9 mouse cellular contexts compared by ENCODE assay signal in the genomic region with DNA sequence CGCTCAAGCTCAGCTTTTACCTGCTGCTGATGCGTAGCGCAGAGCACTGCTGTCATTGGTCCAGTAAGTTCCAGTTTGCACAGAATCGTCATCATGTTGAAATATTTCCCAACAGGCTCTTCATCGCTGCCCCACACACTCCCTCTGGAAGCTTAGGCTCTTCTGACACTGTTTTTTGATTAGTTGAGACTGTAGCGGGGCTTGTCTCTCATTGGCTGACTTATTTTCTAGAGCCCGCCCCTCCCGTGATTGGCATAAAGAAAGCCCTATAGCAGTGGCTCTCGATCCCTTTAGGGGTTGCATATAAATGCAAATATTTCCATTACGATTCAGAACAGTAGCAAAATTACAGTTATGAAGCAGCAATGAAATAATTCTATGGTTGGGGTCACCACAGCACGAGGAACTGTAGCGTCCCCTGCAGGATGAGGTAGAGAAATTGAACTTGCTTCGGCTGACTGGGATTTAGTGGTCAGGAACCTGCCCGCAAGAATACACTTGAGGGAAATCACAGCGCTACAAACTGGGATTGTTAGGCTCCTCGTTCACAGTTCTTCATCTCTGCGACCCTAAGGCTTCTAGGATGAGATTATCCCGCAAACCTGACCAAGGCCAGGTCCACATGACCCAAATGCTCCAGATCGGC. TPM values are rescaled to one million over a fixed set of nuclear protein-coding genes. Genes with fewer than 3 reads are reported as not detected.
DNase-seq lines count a peak whose midpoint lies in the region; ATAC-seq and TF ChIP-seq lines count a peak whose summit lies in the region.
"Had no signal": no experiment of that assay in that cellular context is flagged by ENCODE, and none has a peak within 500 bp of the region (broad histone marks: within the 10 kb centered on the region; RNA-seq: fewer than 3 reads in every experiment).

No protein-coding gene starts in this region.

- no peak overlapping the region for H3K27ac ChIP-seq in gastrocnemius, adult 2 months
- no peak overlapping the region for H3K27ac ChIP-seq in lung, embryonic 14.5 days (ENCODE audit: low read depth)

- H3K9me3 ChIP-seq in lung, embryonic 14.5 days (ENCODE audit: low read depth, low read length), result no peaks in the 10 kb centered on the region

- 0 out of 2 replicates have a peak, but pooled peaks cover 7% of the 10 kb centered on the region for H3K4me1 ChIP-seq in lung, embryonic 14.5 days (ENCODE audit: insufficient read depth)

- H3K36me3 ChIP-seq in lung, embryonic 14.5 days (ENCODE audit: insufficient read depth), result no peaks in the 10 kb centered on the region

- 0 out of 2 replicates have a peak, but pooled peaks cover 15% of the 10 kb centered on the region for H3K27me3 ChIP-seq in lung, embryonic 14.5 days (ENCODE audit: insufficient read depth, low read length)

- 0 out of 2 replicates have a peak overlapping the region, but pooled peaks have one; percentile 11 for H3K4me3 ChIP-seq in gastrocnemius, adult 2 months
- no peak overlapping the region for H3K4me3 ChIP-seq in lung, embryonic 14.5 days (ENCODE audit: low read depth, low read length)

- DNase-seq in gastrocnemius, adult 2 months, result no peak
- no peak for DNase-seq in gastrocnemius, postnatal 14 days
- DNase-seq in cerebellum, postnatal 14 days, result peak; percentile 82 to 84
- peak; percentile 77 to 78 for DNase-seq in frontal cortex, postnatal 25 days (ENCODE audit: low spot score in 2 of 2)
- peak; percentile 69 to 75 for DNase-seq in layer of hippocampus, postnatal 10 days (ENCODE audit: low spot score in 2 of 2)
- DNase-seq in lung, embryonic 14.5 days, result peak; percentile 83
- DNase-seq in retina, embryonic 14.5 days (ENCODE audit: low spot score), result peak; percentile 70
- no peak for DNase-seq in spleen, adult 18-20 months

- no peak overlapping the region for H3K9ac ChIP-seq in lung, embryonic 14.5 days

- peak; percentile 28 for ATAC-seq in lung, embryonic 14.5 days (ENCODE audit: insufficient read depth)

- TF ChIP-seq CTCF in gastrocnemius, adult 2 months (IDR thresholded peaks at IDR 0.05), result peak; percentile 18; the same call in 1 of the 2 replicates
- TF ChIP-seq CTCF in lung, embryonic 14.5 days (IDR thresholded peaks at IDR 0.05; ENCODE audit: low read depth), result 0 out of 2 replicates have a peak, but pooled peaks have one; percentile 16

- peak overlapping the region; percentile 42 for H3K4me2 ChIP-seq in lung, embryonic 14.5 days

- intact Hi-C loops in gastrocnemius, adult 2 months (cut with DNase I), result no loop called here
- intact Hi-C loops in gastrocnemius, postnatal 14 days (cut with DNase I; ENCODE audit: low total_unique reads), result loop anchor here (5.0 kb wide), 1 partner anchor 36 kb away; no protein-coding TSS in a partner anchor

- WGBS in lung, embryonic 14.5 days, result 39% methylated on average over 19 of the region's 19 CpGs

RNA-seq across cellular contexts. Expression of gene St6galnac4, which starts 5.3 kb away (rescaled TPM):
- total RNA-seq in gastrocnemius, adult 2 months (2021), result 10 to 100 TPM in 1 of 2 experiments, 1 to 10 TPM in 1; 8.7 to 21.6 TPM
- 10 to 100 TPM; 25.6 to 26.3 TPM for total RNA-seq in gastrocnemius, postnatal 14 days (2021)
- 10 to 100 TPM; 41.9 to 47.1 TPM for total RNA-seq in layer of hippocampus, postnatal 10 days (2021)
- 22.0 and 23.8 TPM in 2 replicates for polyA plus RNA-seq in lung, embryonic 14.5 days (2014; fragmentation: Nextera tagmentation; extraction: Ambion mirVana)

RNA-seq across cellular contexts. Expression of gene 9430097D07Rik, which starts 6.1 kb away (rescaled TPM):
- total RNA-seq in gastrocnemius, adult 2 months (2021), result not detected
- not detected for total RNA-seq in gastrocnemius, postnatal 14 days (2021)
- under 1 TPM; 0.45 to 0.64 TPM for total RNA-seq in layer of hippocampus, postnatal 10 days (2021)
- 0.20 TPM in 1 of 2 replicates, not detected in the other for polyA plus RNA-seq in lung, embryonic 14.5 days (2014; fragmentation: Nextera tagmentation; extraction: Ambion mirVana)
- total RNA-seq: liver, adult 2 months had no signal
- polyA plus RNA-seq: liver, adult 2 months had no signal

RNA-seq across cellular contexts. Expression of gene Pip5kl1, which starts 7.0 kb away (rescaled TPM):
- total RNA-seq in gastrocnemius, adult 2 months (2021), result not detected
- not detected for total RNA-seq in gastrocnemius, postnatal 14 days (2021)
- total RNA-seq in layer of hippocampus, postnatal 10 days (2021), result 1 to 10 TPM; 6.4 to 7.1 TPM
- polyA plus RNA-seq in lung, embryonic 14.5 days (2014; fragmentation: Nextera tagmentation; extraction: Ambion mirVana), result 0.50 and 0.70 TPM in 2 replicates
- total RNA-seq: liver, adult 2 months had no signal
- polyA plus RNA-seq: liver, adult 2 months had no signal

RNA-seq across cellular contexts. Expression of gene Dpm2, which starts 10.9 kb away (rescaled TPM):
- total RNA-seq in gastrocnemius, adult 2 months (2021), result 10 to 100 TPM; 11.1 to 14.1 TPM
- 10 to 100 TPM; 17.6 to 17.8 TPM for total RNA-seq in gastrocnemius, postnatal 14 days (2021)
- 10 to 100 TPM; 69.6 to 88.4 TPM for total RNA-seq in layer of hippocampus, postnatal 10 days (2021)
- 94.9 and 98.5 TPM in 2 replicates for polyA plus RNA-seq in lung, embryonic 14.5 days (2014; fragmentation: Nextera tagmentation; extraction: Ambion mirVana)

RNA-seq across cellular contexts. Expression of gene St6galnac6, which starts 17.9 kb away (rescaled TPM):
- 10 to 100 TPM; 46.8 to 56.5 TPM for total RNA-seq in gastrocnemius, adult 2 months (2021)
- 10 to 100 TPM; 42.7 to 51.0 TPM for total RNA-seq in gastrocnemius, postnatal 14 days (2021)
- total RNA-seq in layer of hippocampus, postnatal 10 days (2021), result 100 to 1,000 TPM in 1 of 2 experiments, 10 to 100 TPM in 1; 99.1 to 104 TPM
- polyA plus RNA-seq in lung, embryonic 14.5 days (2014; fragmentation: Nextera tagmentation; extraction: Ambion mirVana), result 8.3 and 11.1 TPM in 2 replicates

Comparison
In these comparisons a context has a peak if more than half of its experiments do, and no peak if none do; other contexts are left out.
1. DNase-seq: peak in cerebellum, postnatal 14 days (2 of 2), frontal cortex, postnatal 25 days (2 of 2), layer of hippocampus, postnatal 10 days (2 of 2), lung, embryonic 14.5 days (single experiment) and retina, embryonic 14.5 days (single experiment); none in gastrocnemius, adult 2 months (single experiment), gastrocnemius, postnatal 14 days (single experiment) and spleen, adult 18-20 months (0 of 2).
2. RNA of gene Pip5kl1, which starts 7.0 kb away (total RNA-seq): 6.4 to 7.1 TPM in layer of hippocampus, postnatal 10 days; not detected in gastrocnemius, postnatal 14 days and not detected in gastrocnemius, adult 2 months; every median in the first group is over 4 times any median in the second.